Mouse (Mus musculus): Measurements from ENCODE around the gene Cacna2d3.

Gene Cacna2d3

GRCm38 (mm10) chr14:29496552-29496951, 225.1 kb downstream of the Cacna2d3 start:
- DNase-seq (ENCODE audit: low spot score in 2 of 2), result no peak

DNA sequence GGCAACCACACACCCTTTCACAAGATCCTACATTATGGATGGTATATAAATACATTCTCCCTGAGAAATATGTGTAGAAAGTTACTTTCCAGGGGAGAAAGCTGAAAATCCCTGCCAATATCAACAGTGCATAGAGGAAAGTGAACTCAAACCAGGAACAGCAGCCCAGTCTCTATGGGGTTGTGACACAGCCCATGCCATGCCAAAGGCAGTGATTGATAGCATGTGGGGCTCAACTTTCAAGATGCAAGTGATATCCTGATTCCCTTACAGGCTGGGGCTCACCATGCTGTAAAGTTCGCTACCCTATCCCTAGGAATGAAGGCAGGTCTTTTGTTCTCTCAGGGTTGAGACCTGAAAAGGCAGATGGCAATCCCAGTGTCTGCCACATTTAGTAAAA, 229.9 kb downstream of the Cacna2d3 start:
- no peak for DNase-seq (ENCODE audit: low spot score in 2 of 2)

GRCm38 (mm10) chr14:29485416-29485815, 236.2 kb downstream of the Cacna2d3 start:
- no peak for DNase-seq (ENCODE audit: low spot score in 2 of 2)

DNA sequence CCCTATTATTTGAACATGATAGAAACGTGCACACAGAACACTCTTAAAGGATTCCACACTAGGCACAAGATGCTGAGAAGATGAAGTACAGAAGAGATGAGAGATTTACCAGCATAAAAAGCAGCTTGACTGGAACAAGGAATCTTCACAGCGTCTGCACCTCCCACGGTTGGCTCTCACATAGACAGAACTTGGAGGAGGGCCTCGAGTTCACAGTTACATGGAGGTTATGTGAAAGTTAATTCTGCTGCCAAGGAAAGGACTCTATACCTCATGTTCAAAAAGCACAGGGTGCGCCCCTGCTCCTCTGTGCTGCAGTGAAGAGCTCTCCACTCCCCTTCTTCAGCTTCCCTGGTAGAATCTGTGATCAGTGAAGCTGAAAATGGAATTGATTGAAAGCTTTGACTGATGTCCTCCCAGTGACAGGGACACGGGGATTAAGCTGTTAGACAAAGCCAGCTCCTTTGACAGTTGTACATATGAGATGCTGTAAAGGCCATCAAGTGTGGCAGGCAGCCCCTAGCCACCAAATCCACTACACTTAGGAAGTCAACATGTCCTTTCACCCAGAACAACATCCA, 243.2 kb downstream of the Cacna2d3 start:
- peak in 1 of 2 experiments; percentile 46 for DNase-seq (ENCODE audit: low spot score in 2 of 2)

GRCm38 (mm10) chr14:29464277-29464676, 257.4 kb downstream of the Cacna2d3 start:
- DNase-seq (ENCODE audit: low spot score in 2 of 2), result no peak

- no peak for DNase-seq (ENCODE audit: low spot score in 2 of 2)
Measured at GRCm38 (mm10) chr14:29449203-29449602, 272.5 kb downstream of the Cacna2d3 start.

GRCm38 (mm10) chr14:29443091-29444026, 278.3 kb downstream of the Cacna2d3 start:
- DNase-seq (ENCODE audit: low spot score in 2 of 2), result peak; percentile 21 to 63

DNA sequence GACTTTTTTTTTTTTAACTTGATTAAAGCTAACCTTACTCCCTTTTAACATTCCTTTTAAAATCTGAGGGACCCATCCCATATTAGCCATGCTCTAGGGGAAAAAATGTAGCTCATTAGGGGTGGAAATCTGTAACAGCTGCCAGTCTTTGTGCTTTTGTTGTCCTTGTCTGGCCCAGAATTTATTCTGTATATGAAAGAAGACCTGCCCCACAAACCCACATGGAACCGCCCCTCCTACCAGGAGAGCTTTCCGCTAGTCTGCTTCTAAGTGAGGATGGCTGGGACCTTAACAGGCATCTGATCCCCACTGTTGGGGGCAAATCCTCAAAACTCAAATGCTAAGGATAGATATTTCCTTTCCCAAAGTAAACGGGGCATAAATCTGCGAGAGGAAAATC, 279.2 kb downstream of the Cacna2d3 start:
- no peak for DNase-seq (ENCODE audit: low spot score in 2 of 2)

- no peak for DNase-seq (ENCODE audit: low spot score in 2 of 2)
Measured at GRCm38 (mm10) chr14:29438666-29439065, 283.0 kb downstream of the Cacna2d3 start.

DNA sequence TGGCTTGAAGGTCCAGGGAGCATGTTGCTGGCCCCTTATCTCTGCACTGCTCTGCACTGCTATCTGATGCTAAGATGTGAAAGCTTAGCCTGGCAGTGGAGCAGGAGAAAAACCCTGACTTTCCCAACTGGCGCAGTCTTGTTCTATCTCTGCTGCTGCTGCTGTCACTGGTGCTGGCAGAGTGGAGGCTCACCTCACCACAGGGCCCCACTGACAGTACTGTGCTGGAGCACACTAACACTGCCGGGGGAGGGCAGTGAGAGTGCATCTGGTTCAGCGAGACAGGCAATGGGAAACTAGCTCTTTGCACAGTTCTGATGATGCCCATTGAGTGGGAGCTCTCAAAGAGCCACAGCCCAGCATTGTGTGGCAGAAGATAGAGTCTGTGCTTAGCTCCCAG, 283.4 kb downstream of the Cacna2d3 start:
- no peak for DNase-seq (ENCODE audit: low spot score in 2 of 2)

DNA sequence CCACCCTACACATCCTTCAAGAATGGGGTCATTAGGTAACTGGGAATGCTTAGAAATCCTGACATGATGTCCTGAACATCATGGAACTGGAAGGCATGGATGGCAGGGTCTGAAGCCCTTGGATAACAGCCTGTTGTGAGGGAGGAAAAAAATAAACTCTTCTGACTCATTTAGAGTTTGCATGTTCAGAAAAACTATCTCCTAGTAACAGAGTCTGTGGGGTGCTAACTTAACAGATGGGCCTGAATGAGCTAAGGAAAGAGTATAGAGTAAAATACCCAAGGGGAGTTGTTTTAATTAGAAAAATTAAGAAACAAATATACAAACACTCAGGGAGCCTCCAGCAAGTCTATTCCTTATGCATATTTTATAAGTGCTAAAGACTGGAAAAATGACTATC, 286.5 kb downstream of the Cacna2d3 start:
- no peak for DNase-seq (ENCODE audit: low spot score in 2 of 2)

- DNase-seq (ENCODE audit: low spot score in 2 of 2), result no peak
Measured at GRCm38 (mm10) chr14:29433716-29434115, 287.9 kb downstream of the Cacna2d3 start.

DNA sequence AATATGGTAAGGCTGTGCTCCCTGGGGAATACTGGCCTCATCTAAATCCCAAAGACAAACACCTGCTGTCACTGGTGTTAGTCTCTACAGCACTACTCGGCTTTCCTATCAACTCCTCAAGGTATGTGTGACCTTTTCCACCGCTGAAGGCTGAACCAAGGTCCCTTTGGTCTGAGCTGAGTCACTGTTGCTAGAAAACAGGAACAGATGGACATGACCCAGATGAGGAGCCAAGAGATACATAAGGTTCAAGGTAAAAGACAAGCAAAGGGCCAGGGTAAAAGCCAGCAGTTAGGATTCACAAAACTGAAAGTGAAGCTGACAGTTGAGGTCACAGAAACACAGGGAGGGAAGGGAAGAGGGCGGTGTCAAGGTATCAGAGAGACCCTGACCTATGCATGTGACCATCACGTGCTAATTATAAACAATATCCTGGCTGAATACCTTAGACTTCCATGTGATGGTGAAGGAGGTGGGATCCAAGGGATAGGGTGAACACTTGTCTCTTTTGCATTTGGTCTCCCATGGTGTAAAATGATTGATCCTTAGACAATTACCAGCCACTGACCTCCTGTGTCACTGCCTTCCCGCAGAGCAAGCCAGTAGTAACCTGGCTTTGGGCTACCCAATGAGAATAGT, 288.5 kb downstream of the Cacna2d3 start:
- no peak for DNase-seq (ENCODE audit: low spot score in 2 of 2)

DNA sequence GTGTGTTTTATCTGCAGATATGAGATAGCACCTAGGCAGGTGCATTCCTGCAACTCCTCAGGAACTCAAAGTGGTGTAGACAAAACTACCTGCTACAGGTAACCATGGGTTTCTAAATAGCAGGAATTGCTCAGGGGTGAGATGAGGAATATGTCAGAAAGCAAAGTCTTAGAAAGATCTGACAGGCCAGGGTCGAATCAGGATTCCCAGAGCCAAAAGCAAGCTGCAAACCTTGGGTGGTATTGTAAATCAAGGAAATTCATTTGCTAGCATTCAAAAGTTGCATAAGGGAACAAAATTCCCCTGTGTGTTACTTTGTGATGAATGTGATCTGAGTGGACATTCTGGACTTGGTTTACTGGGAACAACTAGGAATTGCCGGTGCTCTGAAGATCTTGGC, 291.9 kb downstream of the Cacna2d3 start:
- DNase-seq (ENCODE audit: low spot score in 2 of 2), result no peak

- DNase-seq (ENCODE audit: low spot score in 2 of 2), result no peak
Measured at GRCm38 (mm10) chr14:29425666-29426065, 296.0 kb downstream of the Cacna2d3 start.

- no peak for DNase-seq (ENCODE audit: low spot score in 2 of 2)
Measured at GRCm38 (mm10) chr14:29425208-29425607, 296.5 kb downstream of the Cacna2d3 start.

GRCm38 (mm10) chr14:29405878-29406165, 315.8 kb downstream of the Cacna2d3 start:
- no peak for DNase-seq (ENCODE audit: low spot score in 2 of 2)

DNA sequence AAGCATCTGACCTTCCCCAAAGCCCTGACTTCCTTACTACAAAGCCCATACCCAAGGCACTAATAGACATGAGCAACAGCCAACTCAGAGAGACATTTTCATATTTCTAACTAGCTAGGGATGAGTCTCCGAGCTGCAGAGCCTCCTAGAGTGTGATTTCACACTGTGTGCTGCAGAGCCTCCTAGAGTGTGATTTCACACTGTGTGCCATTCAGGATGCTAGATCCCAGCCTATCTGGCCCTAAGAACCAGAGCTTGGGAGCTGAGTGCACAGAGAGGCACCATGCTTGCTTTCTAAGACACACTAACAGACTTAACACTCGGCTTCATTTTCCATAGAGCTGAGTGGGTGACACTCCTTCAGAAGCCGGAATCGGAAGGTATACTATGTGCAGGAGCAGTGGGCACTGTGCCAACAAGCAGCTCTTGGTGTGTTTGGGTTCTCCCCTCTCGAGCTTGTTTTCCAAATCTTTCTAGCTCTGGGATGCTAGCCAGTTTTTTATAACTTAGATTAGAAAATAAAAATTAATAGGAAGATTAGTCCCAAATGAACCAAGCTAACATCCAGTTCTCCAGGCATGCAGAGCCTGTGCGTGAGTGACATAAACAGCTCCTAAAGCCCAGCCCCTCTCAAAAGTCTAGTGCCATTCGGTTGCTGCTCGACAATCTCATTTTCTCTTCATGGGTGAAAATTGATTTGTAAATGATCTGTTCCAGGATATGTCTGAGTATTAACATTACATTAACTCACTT, 316.4 kb downstream of the Cacna2d3 start:
- DNase-seq (ENCODE audit: low spot score in 2 of 2), result peak in 1 of 2 experiments; percentile 6

DNA sequence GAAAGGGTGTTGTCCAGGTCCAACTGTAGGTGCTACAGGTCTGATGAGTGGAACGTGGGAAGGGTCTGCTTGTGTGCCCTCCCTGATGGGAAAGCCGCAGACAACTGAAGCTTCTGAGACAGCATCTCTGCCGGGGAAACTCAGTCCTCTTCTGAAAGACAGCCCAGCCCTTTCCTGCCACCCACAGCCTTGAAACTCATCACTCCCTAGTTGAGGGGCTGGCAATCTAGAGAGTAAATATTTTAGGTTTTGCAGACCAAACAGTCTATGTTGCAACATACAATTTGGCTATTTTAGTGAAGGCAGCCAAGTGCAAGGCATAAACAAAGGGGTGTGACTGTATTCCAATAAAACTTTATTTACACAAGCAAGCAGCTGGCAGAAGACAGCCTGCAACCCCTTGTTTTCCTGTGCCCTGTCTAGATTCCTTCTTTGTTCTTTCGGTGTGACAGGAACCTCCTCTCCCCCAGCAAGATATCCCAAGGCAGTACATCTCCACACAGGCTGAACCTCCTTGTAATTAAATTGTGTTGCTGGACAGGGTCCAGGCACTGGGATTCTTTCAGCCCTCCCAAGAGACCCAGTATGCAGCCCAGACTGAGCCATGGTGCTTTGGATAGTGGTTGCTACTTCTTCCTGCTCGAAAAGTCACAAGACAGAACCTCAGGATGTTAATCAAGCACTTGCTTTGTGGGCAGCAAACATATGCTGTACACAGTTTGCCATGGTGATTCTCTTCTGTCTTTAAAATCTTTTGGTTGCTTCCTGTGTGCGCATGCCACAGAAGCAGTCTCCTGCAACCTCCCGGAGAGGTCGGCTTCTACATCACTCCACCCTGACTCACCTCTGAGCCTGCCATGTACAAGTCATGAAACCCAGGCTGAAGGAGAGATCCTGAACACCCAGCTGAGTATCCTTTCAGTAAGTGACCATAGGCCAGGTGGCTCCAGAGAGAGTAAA, 317.5 kb downstream of the Cacna2d3 start:
- no peak for DNase-seq (ENCODE audit: low spot score in 2 of 2)

GRCm38 (mm10) chr14:29402471-29402870, 319.2 kb downstream of the Cacna2d3 start:
- DNase-seq (ENCODE audit: low spot score in 2 of 2), result no peak

GRCm38 (mm10) chr14:29393786-29394185, 327.9 kb downstream of the Cacna2d3 start:
- DNase-seq (ENCODE audit: low spot score in 2 of 2), result no peak

Data from frontal cortex, postnatal 10 days (tissue).